Mouse (Mus musculus) C2C12 (cell line): ENCODE measurements around the gene Gm10282. TPM values are rescaled to one million over a fixed set of nuclear protein-coding genes. Genes with fewer than 3 reads are reported as not detected.

Source experiments
- H3K27me3 ChIP-seq: one replicate; pipeline ENCODE4 v1.6.1; 2011; ENCODE audit not compliant: control insufficient read depth, insufficient read depth, insufficient read length
- H3K36me3 ChIP-seq: one replicate; pipeline ENCODE4 v1.6.1; 2011; ENCODE audit not compliant: control insufficient read depth, insufficient read depth
- H3K4me3 ChIP-seq: one replicate; pipeline ENCODE4 v1.5.1; 2011; ENCODE audit warnings: mild to moderate bottlenecking, control low read depth; ENCODE audit not compliant: poor library complexity, insufficient read depth, severe bottlenecking
- H3K79me2 ChIP-seq: one replicate; pipeline ENCODE4 v1.6.1; 2011; ENCODE audit not compliant: control insufficient read depth, insufficient read depth
- H3K79me3 ChIP-seq: one replicate; pipeline ENCODE4 v1.6.1; 2011; ENCODE audit warnings: low read depth, control low read depth
- H3ac ChIP-seq: one replicate; pipeline ENCODE3; 2011; ENCODE audit warnings: low read depth; ENCODE audit not compliant: control insufficient read depth, insufficient read length
- CEBPB ChIP-seq: IDR thresholded peaks from one replicate; pipeline ENCODE4 v1.6.1; 2011; ENCODE audit warnings: low read depth, mild to moderate bottlenecking, control low read depth, moderate library complexity
- CTCF ChIP-seq: IDR thresholded peaks from one replicate; pipeline ENCODE4 v1.5.1; 2011; ENCODE audit not compliant: control insufficient read depth, insufficient read depth, insufficient read length
- FOSL1 ChIP-seq: IDR thresholded peaks from one replicate; pipeline ENCODE4 v1.8.0; 2011; ENCODE audit warnings: mild to moderate bottlenecking, low read length; ENCODE audit not compliant: poor library complexity, insufficient read depth, severe bottlenecking
- MAX ChIP-seq: IDR thresholded peaks from one replicate; pipeline ENCODE4 v1.6.1; 2011; ENCODE audit warnings: mild to moderate bottlenecking, control low read depth
- MYOD1 ChIP-seq: IDR thresholded peaks from one replicate; pipeline ENCODE4 v1.6.1; 2011; ENCODE audit warnings: low read depth; ENCODE audit not compliant: control insufficient read depth, insufficient read length
- MYOG ChIP-seq: IDR thresholded peaks from one replicate; pipeline ENCODE4 v1.6.1; 2011; ENCODE audit not compliant: control insufficient read depth, insufficient read length; ENCODE audit errors: extremely low read depth
- USF1 ChIP-seq: IDR thresholded peaks from one replicate; pipeline ENCODE4 v1.6.1; 2011; ENCODE audit warnings: low read depth, mild to moderate bottlenecking, control low read depth, moderate library complexity
- polyA plus RNA-seq: library from polyadenylated mRNA; unstranded; fragments of >200 nt; fragmentation: generic; extraction: Trizol; gene quantifications from one replicate; pipeline ENCODE4 v1.2.1, GENCODE M21; 2012; ENCODE audit warnings: missing spikeins

The Gm10282 gene
- polyA plus RNA-seq, 1 experiment: 107 TPM

DNA sequence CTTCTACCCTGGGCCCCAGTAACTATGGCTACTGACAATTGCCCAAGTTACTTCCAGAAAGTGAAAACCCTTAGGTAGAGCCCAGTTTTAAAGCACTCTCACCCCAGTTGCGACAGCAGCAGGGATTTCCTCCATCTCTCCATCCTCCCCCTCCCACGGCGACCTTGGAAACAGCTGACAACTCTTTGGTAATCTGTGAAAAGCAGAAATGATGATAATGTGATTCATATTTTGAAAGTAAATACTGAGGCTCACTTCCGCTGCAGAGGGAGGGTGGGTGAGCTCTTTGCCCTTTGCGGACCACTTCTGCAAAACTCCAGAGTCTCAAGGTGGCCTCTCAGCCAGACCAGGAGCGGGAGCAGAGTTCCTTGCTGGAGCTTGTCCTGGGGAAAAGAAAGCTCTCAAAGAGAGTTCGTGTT, 17.4 kb upstream of the Gm10282 start:
- no peak for TF ChIP-seq USF1
- TF ChIP-seq CEBPB: no peak
- TF ChIP-seq MYOD1: no peak
- no peak for TF ChIP-seq MYOG
- Histone ChIP-seq H3K27me3 (no peaks in the 10 kb centered on the region), H3K79me2 (peaks cover 24% of the 10 kb centered on the region), H3K36me3 (peaks cover 3% of the 10 kb centered on the region), H3K4me3 (no peak overlapping the region), H3ac (no peak overlapping the region), H3K79me3 (peaks cover 11% of the 10 kb centered on the region)

DNA sequence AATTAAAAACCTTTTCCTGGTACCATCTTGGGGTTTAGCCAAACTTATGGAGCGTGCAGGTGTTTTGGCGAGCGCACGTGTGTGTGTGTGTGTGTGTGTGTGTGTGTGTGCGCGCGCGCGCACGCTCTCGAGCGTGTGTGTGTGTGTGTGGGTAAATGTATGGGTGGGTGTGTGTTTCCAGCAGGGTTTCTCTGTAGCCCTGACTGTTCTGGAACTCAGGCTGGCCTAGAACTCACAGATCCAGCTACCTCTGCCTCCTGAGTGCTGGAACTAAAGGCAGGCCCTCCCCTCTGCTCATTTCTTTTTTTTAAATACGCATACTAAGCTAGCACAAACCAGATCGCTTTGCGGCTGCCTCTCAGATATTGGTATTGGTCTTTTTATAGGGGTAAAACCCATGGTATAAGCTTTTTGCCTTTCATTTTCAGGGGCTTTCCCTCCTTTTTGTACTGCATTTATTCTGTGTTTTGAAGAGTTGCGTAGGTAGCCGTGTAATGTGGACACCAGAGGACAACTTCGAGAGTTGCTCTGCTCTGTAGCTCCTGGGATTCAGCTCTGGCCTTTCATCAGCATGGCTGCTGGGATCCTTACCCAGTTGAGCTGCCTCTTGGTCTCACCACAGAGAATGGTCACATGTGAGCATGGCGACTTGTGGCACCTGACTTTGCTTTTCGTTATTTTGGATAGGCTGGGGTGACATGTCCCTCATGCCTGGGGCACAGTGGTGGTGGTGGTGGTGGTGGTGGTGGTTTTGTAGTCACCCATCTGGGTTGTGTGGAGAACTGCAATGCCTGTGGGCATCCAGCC, 16.8 kb upstream of the Gm10282 start:
- peaks cover 11% of the 10 kb centered on the region for H3K79me3 ChIP-seq
- no peak overlapping the region for H3ac ChIP-seq
- peaks cover 24% of the 10 kb centered on the region for H3K79me2 ChIP-seq
- H3K27me3 ChIP-seq: no peaks in the 10 kb centered on the region
- no peak overlapping the region for H3K4me3 ChIP-seq
- TF ChIP-seq CEBPB: no peak
- TF ChIP-seq CTCF: no peak
- peaks cover 3% of the 10 kb centered on the region for H3K36me3 ChIP-seq

DNA sequence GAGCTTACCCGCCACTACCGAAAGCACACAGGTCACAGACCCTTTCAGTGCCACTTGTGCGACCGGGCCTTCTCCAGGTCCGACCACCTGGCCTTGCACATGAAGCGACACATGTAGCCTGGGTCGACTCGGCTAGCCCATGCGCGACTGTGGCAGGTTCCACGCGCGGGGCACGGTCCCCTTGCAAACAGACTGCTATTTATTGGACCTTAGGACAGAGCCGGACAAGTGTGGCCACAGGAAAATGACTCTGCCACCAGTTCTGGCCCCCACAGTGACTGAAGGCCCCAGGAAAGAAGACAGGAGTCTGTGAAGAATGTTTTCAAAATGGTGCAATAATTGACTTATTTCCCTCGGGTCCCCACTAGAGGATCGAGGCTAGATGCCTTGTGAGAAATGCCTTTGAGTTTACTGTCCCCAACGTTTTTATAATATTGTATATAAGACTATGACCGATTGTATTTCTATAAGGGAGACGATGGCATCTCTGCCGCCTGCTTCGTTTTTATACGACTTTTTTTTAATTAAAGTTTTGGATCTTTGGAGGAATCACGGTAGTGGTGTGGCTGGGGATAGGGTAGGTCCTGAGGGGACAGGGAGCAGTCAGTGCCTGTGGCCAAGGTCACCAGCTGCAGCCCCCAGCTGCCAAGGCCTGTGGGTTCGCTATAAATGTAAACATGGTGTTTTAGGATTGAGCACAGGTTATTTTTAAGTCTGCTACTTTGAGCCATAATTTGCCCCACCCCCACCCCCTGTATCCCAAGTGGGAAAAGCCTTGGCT, 15.9 kb upstream of the Gm10282 start:
- H3K27me3 ChIP-seq: no peaks in the 10 kb centered on the region

DNA sequence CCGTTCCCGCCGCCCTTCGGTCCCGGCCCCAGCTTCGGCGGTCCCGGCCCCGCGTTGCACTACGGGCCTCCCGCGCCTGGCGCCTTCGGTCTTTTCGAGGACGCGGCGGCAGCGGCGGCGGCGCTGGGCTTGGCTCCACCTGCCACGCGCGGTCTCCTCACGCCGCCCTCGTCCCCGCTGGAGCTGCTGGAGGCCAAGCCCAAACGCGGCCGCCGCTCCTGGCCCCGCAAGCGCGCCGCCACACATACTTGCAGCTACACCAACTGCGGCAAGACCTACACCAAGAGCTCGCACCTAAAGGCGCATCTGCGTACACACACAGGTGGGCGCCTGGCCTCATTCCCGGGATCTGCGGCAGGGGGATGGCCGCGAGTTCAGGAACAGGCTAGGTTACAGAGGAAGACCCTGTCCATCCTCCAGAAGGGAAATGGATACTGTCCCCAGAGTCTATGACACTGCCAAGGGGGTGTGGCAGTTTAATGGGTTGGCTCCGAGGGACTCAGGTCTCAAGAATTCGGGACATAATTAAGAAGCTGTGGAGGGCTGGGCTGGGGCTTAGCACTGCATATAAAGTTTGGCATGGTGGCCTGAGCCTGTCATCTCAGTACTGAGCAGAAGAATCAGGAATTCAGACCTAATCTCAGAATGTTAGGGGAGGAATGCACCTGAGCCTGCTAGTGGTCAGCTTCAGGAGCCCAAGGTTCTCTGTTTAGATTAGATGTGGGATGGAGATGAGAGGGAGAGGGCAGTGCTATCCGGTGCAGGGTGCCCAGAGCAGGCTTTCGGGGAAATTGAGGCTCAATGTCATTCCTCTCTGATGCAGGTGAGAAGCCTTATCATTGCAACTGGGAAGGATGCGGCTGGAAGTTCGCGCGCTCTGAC, 15.1 kb upstream of the Gm10282 start:
- H3K36me3 ChIP-seq: peaks cover 3% of the 10 kb centered on the region
- TF ChIP-seq CTCF (no peak), MYOD1 (no peak), CEBPB (no peak), FOSL1 (no peak), MAX (no peak), USF1 (no peak), MYOG (no peak)
- no peaks in the 10 kb centered on the region for H3K27me3 ChIP-seq
- peak overlapping the region; percentile 65 for H3K4me3 ChIP-seq
- H3K79me2 ChIP-seq: peaks cover 24% of the 10 kb centered on the region
- peaks cover 11% of the 10 kb centered on the region for H3K79me3 ChIP-seq
- H3ac ChIP-seq: peak overlapping the region; percentile 83

More for the DNA sequence above, 15.9 kb upstream of the Gm10282 start:
- H3K4me3 ChIP-seq: peak overlapping the region; percentile 65
- H3ac ChIP-seq: peak overlapping the region; percentile 25
- TF ChIP-seq CTCF: no peak
- TF ChIP-seq MAX: no peak
- no peak for TF ChIP-seq MYOG
- no peak for TF ChIP-seq MYOD1
- TF ChIP-seq CEBPB: no peak
- TF ChIP-seq FOSL1: no peak
- no peak for TF ChIP-seq USF1
- peaks cover 24% of the 10 kb centered on the region for H3K79me2 ChIP-seq
- peaks cover 11% of the 10 kb centered on the region for H3K79me3 ChIP-seq
- H3K36me3 ChIP-seq: peaks cover 3% of the 10 kb centered on the region

DNA sequence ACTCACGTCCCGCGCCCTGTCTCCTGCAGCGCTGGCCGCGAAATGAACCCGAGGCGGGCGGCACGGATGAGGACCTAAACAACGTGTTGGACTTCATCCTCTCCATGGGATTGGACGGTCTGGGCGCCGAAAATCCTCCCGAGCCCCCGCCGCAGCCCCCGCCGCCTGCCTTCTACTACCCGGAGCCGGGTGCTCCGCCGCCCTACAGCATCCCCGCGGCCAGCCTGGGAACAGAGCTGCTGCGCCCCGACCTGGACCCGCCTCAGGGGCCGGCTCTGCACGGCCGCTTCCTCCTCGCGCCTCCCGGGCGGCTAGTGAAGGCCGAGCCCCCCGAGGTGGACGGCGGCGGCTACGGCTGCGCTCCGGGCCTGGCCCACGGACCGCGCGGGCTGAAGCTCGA, 14.3 kb upstream of the Gm10282 start:
- Histone ChIP-seq H3K27me3 (no peaks in the 10 kb centered on the region), H3ac (peak overlapping the region; percentile 83), H3K79me2 (peaks cover 24% of the 10 kb centered on the region), H3K4me3 (peak overlapping the region; percentile 65), H3K79me3 (peaks cover 11% of the 10 kb centered on the region), H3K36me3 (peaks cover 3% of the 10 kb centered on the region)
- TF ChIP-seq MAX (no peak), MYOG (no peak), CTCF (no peak)
